Mouse (Mus musculus) monocyte, adult 59 days (primary cell): ENCODE data around the gene Gm21586. TPM values are rescaled to one million over a fixed set of nuclear protein-coding genes. Genes with fewer than 3 reads are reported as not detected.

Source experiments
- total RNA-seq, 2 experiments: library from RNA; stranded (reverse); gene quantifications; one replicate each; pipeline ENCODE4 v1.2.4; 2023

Gm21586 gene
- total RNA-seq: not detected

DNA sequence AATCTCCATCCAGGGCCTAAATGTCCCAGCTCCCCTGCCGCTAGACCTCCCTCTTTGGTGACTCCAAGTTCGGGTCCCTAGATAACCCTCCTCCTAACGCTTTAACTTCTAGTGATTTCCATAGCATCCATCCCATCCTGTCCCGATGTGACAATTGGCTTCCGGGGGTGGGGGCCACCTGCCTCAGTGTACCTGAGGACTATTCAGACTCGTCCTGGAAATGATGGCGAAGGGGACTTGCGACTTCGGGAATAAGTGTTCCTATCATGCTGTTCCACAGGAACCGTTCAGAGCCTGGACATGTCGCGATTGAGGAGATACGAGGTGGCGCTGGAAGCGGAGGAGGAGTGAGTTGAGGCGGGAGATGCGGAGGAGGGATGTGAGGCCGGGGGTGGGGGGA lies at the start of gene Gm21586:
TSS of gene Gm21586 (plus strand) at position 301 of the 400 bp plus-strand sequence.

DNA sequence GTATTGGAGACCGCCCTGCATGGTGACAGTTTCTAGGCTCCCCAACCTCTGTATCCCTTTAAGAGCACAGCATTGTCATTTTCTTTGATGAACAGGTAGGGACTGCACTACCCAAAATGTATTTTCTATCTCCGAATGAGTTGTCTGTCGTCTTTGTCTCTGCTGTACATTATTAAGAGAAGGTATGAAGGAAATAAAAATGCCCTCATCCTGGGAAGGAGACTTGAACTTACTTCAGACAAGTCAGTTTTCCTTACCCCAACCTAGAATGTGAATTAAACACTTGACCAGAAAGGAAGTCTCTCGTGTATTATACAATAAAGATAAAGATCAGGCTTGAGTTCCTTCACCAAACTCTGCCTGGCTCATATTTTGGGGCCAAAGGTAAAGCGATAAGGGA lies 27.3 kb downstream of the Gm21586 start, which contains the start of gene Gm2163:
TSS of gene Gm2163 (plus strand) at position 301 of the 400 bp plus-strand sequence.

Other genes starting within 250 kb of the Gm21586 start
- gene Gm10600, start 198.7 kb upstream of the Gm21586 start, total RNA-seq: not detected
- gene Ccl21b, start 183.6 kb upstream of the Gm21586 start, total RNA-seq: not detected
- gene Gm21953, start 145.1 kb upstream of the Gm21586 start, total RNA-seq: not detected
- not detected for gene Fam205a3, start 121.0 kb upstream of the Gm21586 start, total RNA-seq
- not detected for gene Gm2163, start 27.4 kb downstream of the Gm21586 start, total RNA-seq
- gene Fam205a2, start 88.8 kb downstream of the Gm21586 start, total RNA-seq: not detected
- not detected for gene Gm10591, start 172.8 kb downstream of the Gm21586 start, total RNA-seq
- gene Gm2564, start 190.3 kb downstream of the Gm21586 start, total RNA-seq: 1 to 10 TPM in 1 of 2 experiments, not detected in 1; 1.6 TPM
- not detected for gene Ccl27b, start 215.9 kb downstream of the Gm21586 start, total RNA-seq
- not detected for gene Il11ra2, start 222.5 kb downstream of the Gm21586 start, total RNA-seq